Mouse (Mus musculus): Measurements from ENCODE around the gene Oas1a.
A peak's percentile ranks its signal among the peaks of the same experiment; 100 is the strongest.

DNA sequence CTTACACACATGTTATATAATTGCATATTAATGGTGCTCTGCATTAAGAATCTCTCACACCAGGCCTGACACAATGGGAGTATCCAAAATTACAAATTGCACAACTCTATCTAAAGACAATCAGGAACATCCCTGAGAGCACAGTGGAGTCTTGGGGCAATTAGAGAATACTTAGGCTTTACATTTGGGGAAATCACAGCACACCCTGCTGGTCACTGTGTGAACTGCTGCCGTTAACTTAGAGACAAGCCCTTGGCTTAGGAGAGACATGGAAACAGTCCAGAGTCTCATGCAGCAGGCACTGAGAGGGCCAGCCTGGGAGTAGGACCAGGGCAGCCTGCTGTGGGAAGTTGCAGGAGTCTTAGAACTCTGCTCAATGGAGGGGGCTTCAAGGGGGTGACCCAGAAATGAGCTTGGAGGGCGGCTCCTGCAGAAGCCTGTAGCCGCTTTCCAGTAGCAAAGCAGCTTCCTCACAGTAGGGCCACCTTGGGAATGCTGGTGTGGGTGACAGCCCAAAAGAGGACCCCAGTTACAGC, 57.7 kb downstream of the Oas1a start:
- TF ChIP-seq CTCF (IDR thresholded peaks at IDR 0.05; ENCODE audit: extremely low read depth, insufficient read depth, low read length), result peak; percentile 62
- no peak for TF ChIP-seq POLR2A (IDR thresholded peaks at IDR 0.05; ENCODE audit: extremely low read depth, insufficient read depth, low read length)

Measured in cortical plate, adult 2 months (tissue).